Mouse (Mus musculus) forebrain, embryonic 14.5 days (tissue): Measurements from ENCODE around the gene Bcas3. TPM values are rescaled to one million over a fixed set of nuclear protein-coding genes. Genes with fewer than 3 reads are reported as not detected.

ENCODE experiments used
- ATAC-seq: fragments of 200-750 bp; cut with Nextera tagmentation; 2 replicates; pipeline ENCODE4 v1.8.0; 2017; ENCODE audit warnings: mild to moderate bottlenecking, moderate library complexity
- DNase-seq: peaks from one replicate; pipeline ENCODE4 v3.0.0-alpha.2; 2015; ENCODE audit warnings: low spot score
- H3K27ac ChIP-seq: fragments of 300-500 bp; sonication (generic); 2 replicates; pipeline ENCODE4 v1.5.1; 2014; ENCODE audit warnings: low read depth, mild to moderate bottlenecking, control low read depth, low read length, moderate library complexity
- H3K27me3 ChIP-seq: fragments of 300-500 bp; sonication (generic); replicated peaks from 2 replicates; pipeline ENCODE4 v1.6.1; 2014; ENCODE audit warnings: low read length, control low read depth, mixed read lengths; ENCODE audit not compliant: control insufficient read depth, insufficient read depth
- H3K36me3 ChIP-seq: fragments of 300-500 bp; sonication (generic); 2 replicates; pipeline ENCODE4 v1.6.1; 2014; ENCODE audit warnings: low read length, control low read depth; ENCODE audit not compliant: control insufficient read depth, insufficient read depth
- H3K4me1 ChIP-seq: fragments of 300-500 bp; sonication (generic); 2 replicates; pipeline ENCODE4 v1.6.1; 2014; ENCODE audit warnings: antibody characterized with exemption, low read length, control low read depth; ENCODE audit not compliant: control insufficient read depth, insufficient read depth
- H3K4me2 ChIP-seq: fragments of 300-500 bp; sonication (generic); 2 replicates; pipeline ENCODE4 v1.6.1; 2014; ENCODE audit warnings: mild to moderate bottlenecking, control low read depth, low read length
- H3K4me3 ChIP-seq: fragments of 300-500 bp; sonication (generic); 2 replicates; pipeline ENCODE4 v1.5.1; 2014; ENCODE audit warnings: low read depth, low read length, control low read depth
- H3K9ac ChIP-seq: fragments of 300-500 bp; sonication (generic); 2 replicates; pipeline ENCODE4 v1.6.1; 2014; ENCODE audit warnings: mild to moderate bottlenecking, low read length, control low read depth, moderate library complexity
- H3K9me3 ChIP-seq: fragments of 300-500 bp; sonication (generic); replicated peaks from 2 replicates; pipeline ENCODE4 v1.6.1; 2016; ENCODE audit warnings: low read length, control low read depth, mixed read lengths; ENCODE audit not compliant: control insufficient read depth
- WGBS: fragments of 180-500 bp; shearing (Covaris S2); extraction: QIAGEN DNeasy Blood & Tissue Kit; methylation state at CpG from one replicate; pipeline ENCODE4 v1.1.7; 2014; 5-methylcytosine and 5-hydroxymethylcytosine counted together
- polyA plus RNA-seq: library from polyadenylated mRNA; unstranded; fragments of >200 nt; fragmentation: Nextera tagmentation; extraction: Ambion mirVana; gene quantifications from 2 replicates; pipeline ENCODE4 v1.2.1, GENCODE M21; 2014

The Bcas3 gene
- polyA plus RNA-seq, 1 experiment from 2014 or later, result 27.5 TPM

DNA sequence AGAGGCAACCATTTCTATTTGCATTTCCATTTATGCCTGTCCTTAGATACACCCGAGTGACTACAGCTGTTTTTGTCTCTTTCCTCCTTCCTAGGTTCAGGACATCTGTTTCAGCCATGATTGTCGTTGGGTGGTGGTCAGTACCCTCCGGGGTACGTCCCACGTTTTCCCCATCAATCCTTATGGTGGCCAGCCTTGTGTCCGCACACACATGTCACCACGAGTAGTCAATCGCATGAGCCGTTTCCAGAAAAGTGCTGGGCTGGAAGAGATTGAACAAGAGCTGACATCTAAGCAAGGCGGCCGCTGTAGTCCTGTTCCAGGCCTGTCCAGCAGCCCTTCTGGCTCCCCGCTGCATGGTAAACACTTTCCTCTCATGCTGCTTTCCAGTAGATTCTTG is 156.4 kb downstream of the Bcas3 start:
- Histone ChIP-seq H3K4me2 (no peak overlapping the region), H3K9me3 (no peaks in the 10 kb centered on the region), H3K27me3 (no peaks in the 10 kb centered on the region), H3K9ac (no peak overlapping the region), H3K4me1 (no peaks in the 10 kb centered on the region), H3K27ac (no peak overlapping the region), H3K36me3 (no peaks in the 10 kb centered on the region), H3K4me3 (no peak overlapping the region)
- ATAC-seq, result no peak
- WGBS, result 82% methylated on average over 12 of the region's 12 CpGs
- no peak for DNase-seq

GRCm38 (mm10) chr11:85511270-85511904 is 158.4 kb downstream of the Bcas3 start:
- Histone ChIP-seq H3K9ac (no peak overlapping the region), H3K4me2 (no peak overlapping the region), H3K4me1 (no peaks in the 10 kb centered on the region), H3K36me3 (no peaks in the 10 kb centered on the region), H3K9me3 (no peaks in the 10 kb centered on the region), H3K27ac (no peak overlapping the region), H3K4me3 (no peak overlapping the region), H3K27me3 (no peaks in the 10 kb centered on the region)
- ATAC-seq (no peak), DNase-seq (no peak)
- WGBS, result 82% methylated on average over 9 of the region's 9 CpGs

DNA sequence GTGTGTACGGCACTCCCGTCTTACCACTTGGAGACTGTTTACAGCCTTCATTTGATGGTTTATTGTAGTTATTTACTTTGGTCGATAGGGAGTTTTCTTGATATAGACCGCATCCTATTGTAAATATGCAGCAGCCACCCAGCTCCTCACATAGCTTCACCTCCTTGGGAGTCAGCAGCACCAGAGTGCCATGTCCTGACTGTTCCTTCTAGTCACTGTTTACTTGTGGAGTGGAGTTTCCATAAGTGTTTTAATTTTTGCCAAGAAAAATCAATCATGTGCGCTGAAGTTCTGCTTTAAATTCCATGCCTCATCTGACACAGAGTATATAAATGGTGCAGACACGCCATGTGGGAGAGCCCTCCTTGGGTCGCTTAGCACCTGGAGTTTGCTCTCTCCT is 163.8 kb downstream of the Bcas3 start:
- Histone ChIP-seq H3K9me3 (no peaks in the 10 kb centered on the region), H3K4me2 (no peak overlapping the region), H3K27me3 (no peaks in the 10 kb centered on the region), H3K9ac (no peak overlapping the region), H3K27ac (no peak overlapping the region), H3K36me3 (no peaks in the 10 kb centered on the region), H3K4me1 (no peaks in the 10 kb centered on the region), H3K4me3 (no peak overlapping the region)
- WGBS, result 88% methylated on average over 7 of the region's 7 CpGs
- ATAC-seq, result no peak
- DNase-seq, result no peak

GRCm38 (mm10) chr11:85518025-85518756 is 165.2 kb downstream of the Bcas3 start:
- Histone ChIP-seq H3K36me3 (no peaks in the 10 kb centered on the region), H3K4me3 (no peak overlapping the region), H3K4me2 (no peak overlapping the region), H3K9ac (no peak overlapping the region), H3K27ac (no peak overlapping the region), H3K9me3 (no peaks in the 10 kb centered on the region), H3K27me3 (0 out of 2 replicates have a peak, but pooled peaks cover 2% of the 10 kb centered on the region), H3K4me1 (no peaks in the 10 kb centered on the region)
- WGBS, result 49% methylated on average over 3 of the region's 3 CpGs
- ATAC-seq (peak; percentile 42; the same call in 1 of the 2 replicates), DNase-seq (peak; percentile 82)

DNA sequence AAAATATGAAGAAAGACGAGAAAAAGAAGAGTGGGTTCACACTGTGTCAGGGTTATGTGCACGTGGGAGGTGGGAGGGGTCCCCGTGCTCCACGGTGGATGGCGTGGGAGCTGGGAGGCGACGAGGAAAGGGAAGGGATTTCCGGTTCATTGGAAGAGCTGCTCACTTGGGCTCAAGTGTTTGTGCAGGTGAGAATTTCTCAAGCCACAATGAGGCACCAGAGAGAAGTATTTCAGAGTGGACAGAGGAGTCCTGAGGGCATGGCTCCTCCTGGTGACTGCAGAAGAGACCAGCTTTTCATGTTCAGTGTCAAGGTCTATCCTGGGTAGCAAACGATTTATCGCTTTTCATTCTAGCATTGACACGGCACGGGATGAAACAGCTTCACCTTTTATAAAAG is 167.3 kb downstream of the Bcas3 start:
- H3K27me3 ChIP-seq, result peaks cover 6% of the 10 kb centered on the region
- no peak overlapping the region for H3K27ac ChIP-seq
- no peak overlapping the region for H3K4me2 ChIP-seq
- no peak overlapping the region for H3K4me3 ChIP-seq
- no peaks in the 10 kb centered on the region for H3K9me3 ChIP-seq
- H3K4me1 ChIP-seq, result peaks cover 8% of the 10 kb centered on the region
- DNase-seq, result no peak
- 79% methylated on average over 12 of the region's 12 CpGs for WGBS
- no peaks in the 10 kb centered on the region for H3K36me3 ChIP-seq
- no peak for ATAC-seq
- no peak overlapping the region for H3K9ac ChIP-seq

- no peak overlapping the region for H3K4me2 ChIP-seq
- ATAC-seq (no peak), DNase-seq (no peak)
- H3K36me3 ChIP-seq, result no peaks in the 10 kb centered on the region
- no peak overlapping the region for H3K27ac ChIP-seq
- H3K4me1 ChIP-seq, result peaks cover 8% of the 10 kb centered on the region
- H3K9ac ChIP-seq, result no peak overlapping the region
- no peak overlapping the region for H3K4me3 ChIP-seq
- H3K27me3 ChIP-seq, result peaks cover 9% of the 10 kb centered on the region
- WGBS, result 77% methylated on average over 4 of the region's 4 CpGs
- no peaks in the 10 kb centered on the region for H3K9me3 ChIP-seq
Measured at GRCm38 (mm10) chr11:85520996-85521395, 168.0 kb downstream of the Bcas3 start.

DNA sequence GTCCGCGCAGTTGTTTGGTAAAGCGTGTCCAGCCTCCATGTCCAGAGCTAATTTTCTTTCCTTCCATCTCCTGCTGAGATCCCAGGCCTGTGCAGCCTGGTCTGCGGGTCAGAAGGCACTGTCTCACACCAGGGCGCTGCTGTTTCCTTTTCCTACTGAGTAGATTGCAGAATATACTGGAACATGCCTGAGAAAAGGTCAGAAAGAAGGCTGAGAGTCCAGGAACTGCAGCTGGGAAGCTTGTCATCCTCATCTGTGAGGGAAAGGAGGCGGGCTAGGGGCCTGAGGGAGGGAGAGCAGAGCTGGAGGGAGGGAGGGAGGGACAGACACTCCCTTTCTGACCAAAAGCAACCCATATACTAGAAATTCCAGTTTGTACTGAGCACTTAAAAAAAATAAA is 170.7 kb downstream of the Bcas3 start:
- Histone ChIP-seq H3K4me3 (no peak overlapping the region), H3K4me2 (no peak overlapping the region; the same call in 1 of the 2 replicates), H3K9me3 (no peaks in the 10 kb centered on the region), H3K36me3 (no peaks in the 10 kb centered on the region), H3K9ac (no peak overlapping the region), H3K4me1 (peaks cover 13% of the 10 kb centered on the region), H3K27ac (no peak overlapping the region), H3K27me3 (peaks cover 16% of the 10 kb centered on the region)
- no peak for ATAC-seq
- 23% methylated on average over 6 of the region's 6 CpGs for WGBS
- DNase-seq, result no peak

DNA sequence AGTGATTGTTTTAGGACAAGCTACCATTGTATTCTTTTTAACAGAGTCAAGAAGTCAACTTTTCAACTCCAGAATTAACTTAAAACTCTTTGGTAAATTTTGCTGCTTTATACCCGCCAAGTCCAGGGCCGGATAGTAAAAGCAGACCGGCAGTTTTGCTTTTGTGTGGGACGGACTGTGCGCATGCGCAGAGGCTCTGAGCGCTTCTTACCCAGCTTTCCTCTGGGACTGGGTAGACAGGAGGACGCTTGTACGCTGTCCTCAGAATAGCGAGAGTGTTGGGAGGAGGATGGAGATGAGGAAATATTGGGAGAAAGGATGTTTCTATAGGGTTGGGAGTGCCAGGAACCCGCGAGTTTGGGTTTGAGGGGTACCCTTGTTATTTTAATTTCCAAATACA is 171.2 kb downstream of the Bcas3 start:
- ATAC-seq (peak; percentile 69), DNase-seq (peak; percentile 87)
- H3K4me3 ChIP-seq, result peak overlapping the region; percentile 18
- 8% methylated on average over 12 of the region's 12 CpGs for WGBS
- H3K36me3 ChIP-seq, result no peaks in the 10 kb centered on the region
- H3K4me1 ChIP-seq, result peaks cover 13% of the 10 kb centered on the region
- H3K4me2 ChIP-seq, result peak overlapping the region; percentile 51
- H3K9ac ChIP-seq, result peak overlapping the region; percentile 29
- no peak overlapping the region for H3K27ac ChIP-seq
- H3K27me3 ChIP-seq, result peaks cover 19% of the 10 kb centered on the region
- H3K9me3 ChIP-seq, result no peaks in the 10 kb centered on the region
